Mouse (Mus musculus) lung, postnatal 0 days (tissue): Measurements from ENCODE around the gene Slc25a42. TPM values are rescaled to one million over a fixed set of nuclear protein-coding genes. Genes with fewer than 3 reads are reported as not detected.
"Not testable (repeated sequence)": the region's sequence is repeated elsewhere in the genome, so short reads cannot be mapped to it uniquely, and the experiment has no call there.

ENCODE experiments used
- ATAC-seq: fragments of 200-750 bp; cut with Nextera tagmentation; 2 replicates; pipeline ENCODE4 v1.8.0; 2017; ENCODE audit warnings: moderate library complexity
- DNase-seq: peaks from one replicate; pipeline ENCODE4 v3.0.0-alpha.2; 2016; ENCODE audit warnings: low spot score
- H3K27ac ChIP-seq: fragments of 300-500 bp; sonication (generic); 2 replicates; pipeline ENCODE4 v1.5.1; 2014; ENCODE audit warnings: antibody characterized with exemption, mild to moderate bottlenecking, low read length, mixed read lengths
- H3K27me3 ChIP-seq: fragments of 300-500 bp; sonication (generic); replicated peaks from 2 replicates; pipeline ENCODE4 v1.6.1; 2014; ENCODE audit warnings: low read length, mixed read lengths; ENCODE audit not compliant: insufficient read depth
- H3K36me3 ChIP-seq: fragments of 300-500 bp; sonication (generic); 2 replicates; pipeline ENCODE4 v1.6.1; 2014; ENCODE audit warnings: low read length, mixed read lengths; ENCODE audit not compliant: insufficient read depth
- H3K4me1 ChIP-seq: fragments of 300-500 bp; sonication (generic); 2 replicates; pipeline ENCODE4 v1.6.1; 2014; ENCODE audit warnings: antibody characterized with exemption, low read depth, low read length, mixed read lengths; ENCODE audit not compliant: insufficient read depth
- H3K4me2 ChIP-seq: fragments of 300-500 bp; sonication (generic); replicated peaks from 2 replicates; pipeline ENCODE4 v1.6.1; 2014; ENCODE audit warnings: low read depth, mild to moderate bottlenecking, low read length, moderate library complexity, mixed read lengths
- H3K4me3 ChIP-seq: fragments of 300-500 bp; sonication (generic); 2 replicates; pipeline ENCODE4 v1.5.1; 2014; ENCODE audit warnings: low read depth, low read length
- H3K9ac ChIP-seq: fragments of 300-500 bp; sonication (generic); replicated peaks from 2 replicates; pipeline ENCODE4 v1.6.1; 2014; ENCODE audit warnings: low read depth, mild to moderate bottlenecking
- H3K9me3 ChIP-seq: fragments of 300-500 bp; sonication (generic); 2 replicates; pipeline ENCODE4 v1.6.1; 2016; ENCODE audit warnings: low read length, mixed read lengths
- CTCF ChIP-seq: IDR thresholded peaks from 2 replicates; pipeline ENCODE4 v1.5.1; 2016; ENCODE audit warnings: antibody characterized with exemption, mild to moderate bottlenecking
- EP300 ChIP-seq: IDR thresholded peaks from 2 replicates; pipeline ENCODE4 v1.6.1; 2016; ENCODE audit warnings: antibody characterized with exemption, mild to moderate bottlenecking, control low read depth
- whole genome bisulfite sequencing: fragments of 180-500 bp; shearing (Covaris S2); extraction: QIAGEN DNeasy Blood & Tissue Kit; methylation state at CpG from one replicate; pipeline ENCODE4 v1.1.7; 2014; 5-methylcytosine and 5-hydroxymethylcytosine counted together
- polyA plus RNA-seq: library from polyadenylated mRNA; unstranded; fragments of >200 nt; fragmentation: Nextera tagmentation; extraction: Ambion mirVana; gene quantifications from 2 replicates; pipeline ENCODE4 v1.2.1, GENCODE M21; 2015

Slc25a42 gene
- polyA plus RNA-seq, 1 experiment from 2014 or later: 4.0 TPM

DNA sequence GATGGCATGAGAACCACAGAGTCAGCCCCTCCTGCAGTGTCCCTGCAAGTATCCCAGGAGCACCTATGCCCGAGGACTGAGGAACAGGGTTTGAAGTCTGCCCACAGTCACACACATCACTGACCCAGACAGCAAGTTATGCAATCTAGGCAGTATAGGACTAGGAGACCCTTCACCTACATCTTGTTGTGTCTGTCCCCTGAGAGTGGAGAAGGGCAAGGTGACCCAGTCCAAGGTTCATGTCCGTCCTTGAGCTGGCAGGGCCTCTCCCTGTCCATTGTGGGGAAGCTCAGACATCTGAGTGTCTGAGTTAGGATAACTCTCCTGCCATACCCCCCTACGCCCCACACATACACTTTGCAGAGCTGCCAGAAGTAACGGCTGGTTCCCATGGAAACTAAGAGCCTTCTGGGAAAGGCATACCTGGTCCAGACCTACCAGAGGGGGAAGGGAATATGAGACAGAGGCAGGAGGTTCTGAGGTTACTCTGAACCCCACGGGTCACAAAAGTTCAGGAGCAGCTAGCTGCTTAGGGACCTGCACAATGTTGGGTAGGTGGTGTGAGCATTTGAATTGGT lies 7.1 kb upstream of the Slc25a42 start:
- no peaks in the 10 kb centered on the region for H3K4me1 ChIP-seq
- no peak overlapping the region for H3K9ac ChIP-seq
- TF ChIP-seq CTCF: no peak
- no peak for TF ChIP-seq EP300
- H3K27ac ChIP-seq: no peak overlapping the region
- H3K27me3 ChIP-seq: no peaks in the 10 kb centered on the region
- H3K4me3 ChIP-seq: no peak overlapping the region
- WGBS: 50% methylated on average over 5 of the region's 5 CpGs
- no peak overlapping the region for H3K4me2 ChIP-seq
- no peak for ATAC-seq
- no peaks in the 10 kb centered on the region for H3K9me3 ChIP-seq
- no peak for DNase-seq
- H3K36me3 ChIP-seq: no peaks in the 10 kb centered on the region

DNA sequence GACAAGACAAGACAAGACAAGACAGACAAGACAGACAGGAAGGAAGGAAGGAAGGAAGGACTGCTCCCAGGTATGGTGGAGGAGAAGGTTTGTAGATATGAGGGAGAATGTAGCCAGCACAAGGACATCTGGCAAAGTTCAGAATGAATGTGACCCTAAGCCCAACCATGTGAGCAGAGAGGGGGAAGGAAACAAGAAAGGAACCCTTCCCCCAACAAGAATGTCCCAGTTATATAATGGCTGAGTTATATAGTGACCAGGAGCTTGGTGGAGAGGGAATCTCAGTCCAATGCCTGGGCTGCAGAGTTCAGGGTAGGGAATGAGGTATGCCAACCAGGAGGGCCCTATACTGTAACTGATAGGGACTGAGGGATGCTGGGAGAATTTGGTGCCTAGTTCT lies 5.3 kb upstream of the Slc25a42 start:
- Histone ChIP-seq H3K9me3 (no peaks in the 10 kb centered on the region), H3K4me2 (no peak overlapping the region), H3K27me3 (no peaks in the 10 kb centered on the region), H3K9ac (no peak overlapping the region), H3K36me3 (no peaks in the 10 kb centered on the region), H3K4me1 (no peaks in the 10 kb centered on the region), H3K4me3 (no peak overlapping the region), H3K27ac (0 out of 2 replicates have a peak overlapping the region, but pooled peaks have one; percentile 38)
- TF ChIP-seq CTCF (no peak), EP300 (no peak)
- DNase-seq (no peak), ATAC-seq (no peak)

DNA sequence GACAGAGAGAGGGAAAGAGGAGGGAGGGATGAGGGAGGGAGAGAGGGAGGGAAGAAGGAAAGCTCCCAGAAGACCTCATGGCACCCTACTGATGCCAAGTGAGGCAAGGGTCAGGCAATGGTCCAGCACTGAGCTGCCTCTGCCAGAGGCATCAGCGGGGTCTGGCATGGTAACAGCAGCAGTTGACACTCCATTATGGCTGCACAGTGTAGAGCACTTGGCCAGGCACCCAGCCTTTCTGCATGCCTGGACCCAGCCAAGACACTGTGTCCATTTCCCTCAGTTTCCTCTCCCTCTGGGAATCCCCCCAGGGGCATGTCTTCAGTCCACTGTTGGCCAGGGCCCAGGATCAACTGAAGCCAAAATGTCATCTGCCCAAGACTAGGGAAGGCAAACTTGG lies 4.5 kb upstream of the Slc25a42 start:
- no peak for TF ChIP-seq EP300
- no peak for TF ChIP-seq CTCF
- Histone ChIP-seq H3K36me3 (no peaks in the 10 kb centered on the region), H3K4me1 (peaks cover 2% of the 10 kb centered on the region; the same call in 1 of the 2 replicates), H3K4me3 (no peak overlapping the region), H3K27me3 (no peaks in the 10 kb centered on the region), H3K27ac (peak overlapping the region; percentile 38; the same call in 1 of the 2 replicates), H3K9me3 (no peaks in the 10 kb centered on the region), H3K4me2 (no peak overlapping the region), H3K9ac (no peak overlapping the region)
- peak; percentile 8; the same call in 1 of the 2 replicates for ATAC-seq
- peak; percentile 84 for DNase-seq
- WGBS: 47% methylated on average over 1 of the region's 1 CpGs

DNA sequence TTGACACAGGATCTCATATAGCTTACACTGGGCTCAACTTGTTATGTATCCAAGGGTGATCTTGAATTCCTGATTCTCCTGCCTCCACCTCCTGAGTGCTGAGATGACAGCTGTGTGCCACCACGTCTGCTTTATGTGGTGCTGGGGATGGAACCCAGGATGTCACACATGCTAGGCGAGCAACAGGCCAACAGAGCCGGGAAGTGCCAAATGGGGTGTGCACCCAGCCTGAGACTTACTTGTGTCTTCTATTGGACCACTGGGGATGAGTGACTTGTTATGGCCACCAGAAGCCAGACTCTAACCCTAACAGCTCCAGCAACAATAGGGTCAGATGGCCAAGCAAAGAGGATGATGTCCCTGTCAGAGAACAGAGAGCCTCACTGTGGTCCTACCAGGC lies 4.1 kb upstream of the Slc25a42 start:
- not testable (repeated sequence) for H3K4me2 ChIP-seq, H3K4me3 ChIP-seq, H3K9ac ChIP-seq, H3K9me3 ChIP-seq, ATAC-seq, DNase-seq, H3K36me3 ChIP-seq, H3K4me1 ChIP-seq, H3K27me3 ChIP-seq
- H3K27ac ChIP-seq: peak overlapping the region; percentile 38; the same call in 1 of the 2 replicates
- 57% methylated on average over 3 of the region's 3 CpGs for WGBS

DNA sequence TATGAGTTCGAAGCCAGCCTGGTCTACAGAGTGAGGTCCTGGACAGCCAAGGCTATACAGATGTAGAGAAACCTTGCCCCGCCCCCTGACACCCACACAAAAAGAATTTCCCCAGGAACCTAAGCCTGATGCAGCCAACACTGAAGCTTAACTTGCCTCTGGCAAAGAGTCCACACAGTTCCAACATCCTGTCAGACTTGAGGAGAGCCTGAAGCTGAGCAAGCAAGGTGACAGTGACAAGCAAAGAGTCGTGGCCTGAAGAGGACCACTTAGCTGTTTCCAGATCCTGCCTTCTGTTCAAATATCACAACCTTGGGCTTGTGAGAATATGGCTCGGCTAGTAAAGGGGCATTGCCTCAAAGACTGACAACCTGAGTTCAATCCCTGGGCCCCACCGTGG lies 3.0 kb upstream of the Slc25a42 start:
- no peak overlapping the region for H3K4me2 ChIP-seq
- peaks cover 11% of the 10 kb centered on the region; the same call in 1 of the 2 replicates for H3K4me1 ChIP-seq
- H3K9ac ChIP-seq: no peak overlapping the region
- DNase-seq: no peak
- ATAC-seq: no peak
- H3K36me3 ChIP-seq: no peaks in the 10 kb centered on the region
- H3K9me3 ChIP-seq: no peaks in the 10 kb centered on the region
- H3K4me3 ChIP-seq: no peak overlapping the region
- no peaks in the 10 kb centered on the region for H3K27me3 ChIP-seq
- TF ChIP-seq EP300: no peak
- TF ChIP-seq CTCF: no peak
- WGBS: 59% methylated on average over 5 of the region's 5 CpGs
- no peak overlapping the region for H3K27ac ChIP-seq

DNA sequence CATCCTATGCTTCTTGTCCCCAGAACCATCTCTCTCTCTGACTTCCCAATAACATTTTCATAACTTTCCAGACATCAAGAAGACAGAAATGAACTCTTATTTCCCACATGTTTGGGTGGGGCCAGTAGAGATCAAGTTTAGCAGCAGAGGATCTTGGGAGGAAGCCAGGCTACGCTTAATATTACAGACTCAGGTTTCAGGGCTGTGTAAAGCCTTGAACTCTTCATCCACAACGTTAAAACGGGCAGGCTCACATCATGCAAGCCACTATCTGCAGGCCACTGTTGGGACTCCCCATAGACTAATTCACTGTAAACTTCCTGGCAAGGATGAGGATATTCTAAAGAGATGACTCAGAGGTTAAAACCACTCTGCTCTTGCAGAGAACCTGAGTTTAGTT lies 2.3 kb upstream of the Slc25a42 start:
- no peak for ATAC-seq

DNA sequence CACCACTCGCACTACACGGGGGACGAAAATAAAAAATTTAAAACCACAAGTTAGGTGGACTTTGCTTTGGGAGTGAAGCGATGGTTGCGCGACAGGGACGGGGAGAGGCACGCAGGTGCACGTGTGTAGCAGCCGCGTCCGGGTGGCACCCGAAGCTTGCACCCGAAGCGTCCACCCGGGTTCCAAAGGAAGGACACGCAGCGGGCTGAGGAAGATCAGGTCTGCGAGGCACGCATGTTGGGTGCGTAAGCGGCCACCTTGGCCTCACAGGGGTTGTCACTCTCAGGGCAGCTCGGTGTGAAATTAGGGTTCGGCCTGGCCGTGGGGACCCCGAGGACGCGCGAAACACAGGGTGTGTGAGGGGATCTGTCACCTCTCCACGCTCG lies 386 bp downstream of the Slc25a42 start:
- ATAC-seq (no peak), DNase-seq (no peak)
- H3K4me1 ChIP-seq: peaks cover 11% of the 10 kb centered on the region; the same call in 1 of the 2 replicates
- peak overlapping the region; percentile 61 for H3K4me3 ChIP-seq
- H3K9ac ChIP-seq: peak overlapping the region; percentile 44
- TF ChIP-seq CTCF (no peak), EP300 (no peak)
- no peaks in the 10 kb centered on the region for H3K36me3 ChIP-seq
- H3K27ac ChIP-seq: peak overlapping the region; percentile 54
- peak overlapping the region; percentile 96 for H3K4me2 ChIP-seq
- H3K27me3 ChIP-seq: no peaks in the 10 kb centered on the region
- H3K9me3 ChIP-seq: no peaks in the 10 kb centered on the region
- WGBS: 1% methylated on average over 31 of the region's 31 CpGs

More for the DNA sequence above, 2.3 kb upstream of the Slc25a42 start:
- Histone ChIP-seq H3K4me3 (no peak overlapping the region), H3K4me1 (peaks cover 11% of the 10 kb centered on the region; the same call in 1 of the 2 replicates), H3K27me3 (no peaks in the 10 kb centered on the region), H3K9me3 (no peaks in the 10 kb centered on the region), H3K36me3 (no peaks in the 10 kb centered on the region), H3K4me2 (no peak overlapping the region), H3K27ac (no peak overlapping the region), H3K9ac (no peak overlapping the region)
- DNase-seq: no peak
- WGBS: 53% methylated on average over 3 of the region's 3 CpGs
- TF ChIP-seq EP300: no peak
